Mouse (Mus musculus) heart, adult 2 months (tissue): ENCODE measurements at regions not wholly inside any gene's neighbourhood (a gene's known extent, or its start where the extent isn't known, plus 50 kb on each side); places are given as distances from the start of the nearest gene placed in this dataset.

Experiments used
- DNase-seq, 2 experiments: peaks; one replicate each; pipeline ENCODE4 v3.0.0; 2021
- H3K27ac ChIP-seq: fragments of 200-600 bp; 2 replicates; pipeline ENCODE4 v1.8.1; 2022
- H3K27me3 ChIP-seq: fragments of 200-500 bp; 2 replicates; pipeline ENCODE4 v1.6.1; 2012; ENCODE audit warnings: mild to moderate bottlenecking, low read length, inconsistent platforms, mixed read lengths; ENCODE audit not compliant: control insufficient read depth, insufficient read depth
- H3K36me3 ChIP-seq: fragments of 200-500 bp; 2 replicates; pipeline ENCODE4 v1.6.1; 2012; ENCODE audit warnings: low read length, inconsistent platforms; ENCODE audit not compliant: control insufficient read depth, insufficient read depth
- H3K4me1 ChIP-seq: fragments of 200-500 bp; 2 replicates; pipeline ENCODE4 v1.6.1; 2011; ENCODE audit warnings: low read length; ENCODE audit not compliant: control insufficient read depth, insufficient read depth
- H3K4me3 ChIP-seq: fragments of 200-600 bp; 2 replicates; pipeline ENCODE4 v1.8.1; 2022
- H3K79me2 ChIP-seq: fragments of 200-500 bp; replicated peaks from 2 replicates; pipeline ENCODE4 v1.6.1; 2012; ENCODE audit warnings: mild to moderate bottlenecking, inconsistent platforms, low read length, moderate library complexity, mixed read lengths; ENCODE audit not compliant: control insufficient read depth, insufficient read depth
- H3K9ac ChIP-seq: fragments of 200-500 bp; 2 replicates; pipeline ENCODE4 v1.6.1; 2012; ENCODE audit warnings: low read depth, mild to moderate bottlenecking, control low read depth, inconsistent platforms, low read length, mixed read lengths
- CTCF ChIP-seq: fragments of 200-600 bp; IDR thresholded peaks from 2 replicates; pipeline ENCODE4 v1.8.1; 2022; ENCODE audit warnings: antibody characterized with exemption, mild to moderate bottlenecking, moderate library complexity
- EP300 ChIP-seq: fragments of 200-500 bp; IDR thresholded peaks from 2 replicates; pipeline ENCODE4 v1.6.1; 2011; ENCODE audit warnings: low read depth, low read length, control low read depth; ENCODE audit not compliant: insufficient read depth
- POLR2A ChIP-seq: fragments of 200-500 bp; IDR thresholded peaks from 2 replicates; pipeline ENCODE4 v1.6.1; 2011; ENCODE audit warnings: mild to moderate bottlenecking, low read depth, low read length, control low read depth; ENCODE audit not compliant: insufficient read depth
- whole genome bisulfite sequencing: fragments of 180-500 bp; shearing (Covaris S2); methylation state at CpG from one replicate; pipeline ENCODE4 v1.1.7; 2018; 5-methylcytosine and 5-hydroxymethylcytosine counted together
- intact Hi-C: fragments of 180-260 bp; cut with DNase I; formaldehyde crosslinking; loops from one replicate; pipeline ENCODE4 v1.15.1; 2025

DNA sequence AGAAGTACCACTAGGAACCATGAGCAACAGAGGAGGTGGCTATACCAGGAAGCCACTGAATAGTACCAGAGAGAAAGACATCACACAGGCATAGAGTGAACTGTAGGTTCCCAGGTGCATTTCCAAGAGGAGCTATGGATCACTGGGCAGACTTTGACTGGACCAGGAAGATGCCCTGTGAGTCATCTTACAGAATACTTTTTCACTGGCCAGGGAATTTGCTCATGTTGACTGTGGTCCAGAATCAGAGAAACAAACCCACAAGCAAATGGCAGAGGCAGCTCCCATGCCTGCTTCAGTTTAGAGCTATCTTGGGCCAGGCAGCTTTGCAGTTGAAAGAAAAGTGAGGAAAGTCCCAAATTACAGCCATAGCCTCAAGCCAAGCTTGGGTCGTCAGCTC lies 95.0 kb downstream of the Kcna5 start:
- intact Hi-C loops: no loop called here
- TF ChIP-seq CTCF (no peak), EP300 (no peak), POLR2A (no peak)
- Histone ChIP-seq H3K36me3 (no peaks in the 10 kb centered on the region), H3K27ac (no peak overlapping the region), H3K27me3 (no peaks in the 10 kb centered on the region), H3K9ac (no peak overlapping the region), H3K4me1 (no peaks in the 10 kb centered on the region), H3K79me2 (no peaks in the 10 kb centered on the region), H3K4me3 (no peak overlapping the region)
- no peak for DNase-seq
- 83% methylated on average over 1 of the region's 1 CpGs for WGBS

DNA sequence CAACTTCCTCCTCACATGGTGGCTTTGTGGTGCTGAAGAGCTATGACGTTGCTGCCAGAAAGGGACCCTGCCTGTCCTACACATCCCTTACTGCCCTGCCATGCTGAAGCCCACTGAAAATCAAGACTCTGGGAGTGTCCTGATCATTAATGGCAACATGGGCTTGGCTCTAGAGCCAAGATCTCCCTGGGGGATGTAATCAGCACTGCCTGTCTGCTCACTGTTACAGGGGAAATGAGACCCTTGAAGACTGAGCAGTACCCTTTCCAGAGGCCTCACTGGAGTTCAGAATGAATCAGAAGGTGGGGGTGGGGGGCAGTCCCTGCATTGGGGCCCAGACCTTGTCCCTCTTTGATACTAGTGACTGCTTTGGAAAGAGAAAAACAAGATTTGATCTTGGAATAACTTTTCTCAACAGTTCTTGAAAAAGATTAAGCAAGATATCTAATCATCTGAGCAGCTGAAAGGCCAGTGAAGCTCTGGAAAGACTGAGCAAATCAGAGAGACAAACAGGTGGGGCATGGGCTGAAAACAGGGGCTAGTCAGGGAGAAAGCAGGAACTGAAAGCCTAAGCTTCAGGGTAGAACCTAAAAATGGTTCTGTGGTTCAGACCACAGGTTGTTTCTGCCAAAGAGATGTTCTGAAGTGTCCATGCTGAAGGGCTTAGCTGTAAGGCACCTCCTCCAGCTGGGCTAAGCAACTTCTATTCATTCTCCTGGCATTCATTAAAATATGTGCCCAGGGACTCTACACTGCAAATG lies 97.1 kb downstream of the Kcna5 start:
- Histone ChIP-seq H3K27me3 (no peaks in the 10 kb centered on the region), H3K27ac (no peak overlapping the region), H3K79me2 (no peaks in the 10 kb centered on the region), H3K4me3 (no peak overlapping the region), H3K4me1 (no peaks in the 10 kb centered on the region), H3K36me3 (no peaks in the 10 kb centered on the region), H3K9ac (no peak overlapping the region)
- DNase-seq: no peak
- TF ChIP-seq POLR2A: no peak
- TF ChIP-seq EP300: no peak
- no peak for TF ChIP-seq CTCF
- 41% methylated on average over 1 of the region's 1 CpGs for WGBS
- intact Hi-C loops: no loop called here

DNA sequence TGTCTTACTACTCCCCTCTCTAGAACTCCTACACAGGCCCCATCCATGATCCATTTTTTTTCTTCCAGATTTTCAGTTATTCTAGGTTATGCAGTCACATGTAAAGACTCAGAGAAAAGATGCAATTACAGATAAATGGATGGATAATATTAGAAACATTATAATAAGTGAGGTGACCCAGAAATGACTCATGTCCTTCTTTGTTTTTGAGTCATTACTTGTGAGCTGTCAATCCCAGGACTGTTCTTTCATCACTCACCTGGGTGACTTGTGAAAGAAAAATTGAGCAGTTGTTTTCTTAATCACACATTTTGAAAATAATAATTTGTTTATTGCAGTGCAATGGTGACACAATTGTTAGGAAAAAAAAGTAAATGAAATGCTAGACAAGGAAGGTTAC lies 108.0 kb downstream of the Kcna5 start:
- Histone ChIP-seq H3K4me3 (no peak overlapping the region), H3K79me2 (no peaks in the 10 kb centered on the region), H3K36me3 (no peaks in the 10 kb centered on the region), H3K9ac (no peak overlapping the region), H3K27ac (no peak overlapping the region), H3K27me3 (no peaks in the 10 kb centered on the region), H3K4me1 (no peaks in the 10 kb centered on the region)
- no peak for DNase-seq
- TF ChIP-seq POLR2A (no peak), CTCF (no peak), EP300 (no peak)
- intact Hi-C loops: no loop called here

DNA sequence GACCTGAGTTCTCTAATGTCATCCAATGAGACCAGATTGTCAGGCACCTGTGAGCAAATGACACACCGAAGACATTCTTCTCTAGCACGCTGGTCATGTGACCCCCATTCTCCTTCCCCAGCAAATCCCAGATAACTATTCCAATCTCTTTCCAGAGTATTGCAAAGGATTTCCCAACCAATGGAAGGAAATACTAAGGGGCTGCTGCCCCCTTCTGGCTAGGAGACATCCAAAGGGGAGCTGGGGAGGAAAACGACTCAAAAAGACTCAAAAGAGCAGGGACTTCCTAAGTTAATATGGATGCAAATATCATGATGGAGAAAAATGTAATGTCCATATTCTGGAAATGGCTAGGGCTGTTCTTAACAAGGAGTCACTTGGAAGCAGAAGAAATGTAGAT lies 129.5 kb downstream of the Kcna5 start:
- Histone ChIP-seq H3K79me2 (no peaks in the 10 kb centered on the region), H3K4me3 (no peak overlapping the region), H3K9ac (no peak overlapping the region), H3K27me3 (no peaks in the 10 kb centered on the region), H3K4me1 (peaks cover 10% of the 10 kb centered on the region), H3K36me3 (peaks cover 7% of the 10 kb centered on the region; the same call in 1 of the 2 replicates), H3K27ac (no peak overlapping the region)
- intact Hi-C loops: loop anchor here (1.0 to 10.0 kb wide), 4 partner anchors 238 to 781 kb away; partner anchors contain the start of gene Ntf3
- TF ChIP-seq POLR2A (no peak), CTCF (peak; percentile 83)
- peak; percentile 19 to 56 for DNase-seq
- 19% methylated on average over 3 of the region's 3 CpGs for WGBS

DNA sequence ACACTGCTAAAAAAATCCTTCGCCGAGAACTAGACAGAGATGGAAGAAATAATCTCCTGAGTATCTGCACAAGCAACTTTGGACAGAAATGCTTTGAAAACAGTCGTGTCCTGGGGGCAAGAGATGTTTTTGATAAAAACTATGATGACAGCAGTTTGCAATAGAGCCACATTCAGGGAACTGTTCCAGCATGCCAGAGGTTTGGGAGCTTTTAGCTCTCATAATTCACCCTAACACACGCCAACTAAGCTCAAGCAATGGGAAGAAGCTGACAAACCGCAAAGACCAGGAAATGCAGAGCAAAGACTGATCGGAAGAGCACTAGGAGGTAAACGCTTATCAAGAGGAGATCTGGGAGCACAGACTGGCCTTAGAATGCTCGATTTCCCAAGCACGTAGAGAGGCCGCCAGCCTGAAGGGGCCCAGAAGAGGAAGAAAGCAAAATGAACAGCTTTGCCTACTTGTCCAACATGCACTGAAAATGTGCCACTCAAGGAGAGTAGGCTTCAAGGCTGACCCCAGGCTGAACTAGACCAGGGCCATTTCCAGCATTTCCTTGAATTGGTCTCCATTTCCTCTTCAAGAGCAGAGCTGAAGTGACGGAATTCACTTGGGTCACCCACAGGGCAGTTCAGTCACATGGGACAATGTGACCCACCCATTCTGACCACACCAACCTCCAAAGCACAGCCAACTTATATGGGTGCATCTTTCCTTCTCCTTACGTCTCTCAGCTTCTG lies 130.7 kb downstream of the Kcna5 start:
- Histone ChIP-seq H3K27ac (peak overlapping the region; percentile 72), H3K27me3 (no peaks in the 10 kb centered on the region), H3K36me3 (peaks cover 7% of the 10 kb centered on the region; the same call in 1 of the 2 replicates), H3K9ac (no peak overlapping the region), H3K4me1 (peaks cover 11% of the 10 kb centered on the region), H3K4me3 (no peak overlapping the region), H3K79me2 (no peaks in the 10 kb centered on the region)
- DNase-seq: peak; percentile 21 to 49
- intact Hi-C loops: loop anchor here (1.0 to 10.0 kb wide), 4 partner anchors 237 to 780 kb away; partner anchors contain the start of gene Ntf3
- TF ChIP-seq POLR2A (no peak), EP300 (peak; percentile 56; the same call in 1 of the 2 replicates)
- whole genome bisulfite sequencing: 46% methylated on average over 12 of the region's 12 CpGs

DNA sequence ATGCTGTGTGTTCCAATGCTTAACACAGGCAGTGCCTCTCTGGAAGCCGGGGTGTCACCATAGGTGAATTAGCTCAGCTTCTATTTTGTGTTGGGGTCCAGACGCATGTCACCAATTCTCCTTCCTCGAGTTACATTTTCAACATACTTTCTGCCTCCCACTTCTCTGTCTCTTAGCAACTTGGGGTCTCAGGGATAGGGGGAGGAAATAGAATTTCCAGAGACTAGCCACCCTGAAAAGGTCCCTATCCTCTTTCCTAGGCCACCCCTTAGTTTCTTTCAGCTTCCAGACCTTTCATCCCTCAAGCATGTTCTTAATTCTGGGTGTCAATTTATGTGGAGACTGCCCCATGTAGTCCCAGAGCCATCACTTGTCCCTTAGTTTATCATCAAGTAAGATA lies 135.6 kb downstream of the Kcna5 start:
- TF ChIP-seq POLR2A (no peak), EP300 (no peak), CTCF (no peak)
- Histone ChIP-seq H3K4me1 (peaks cover 6% of the 10 kb centered on the region), H3K79me2 (no peaks in the 10 kb centered on the region), H3K27me3 (no peaks in the 10 kb centered on the region), H3K9ac (no peak overlapping the region), H3K27ac (no peak overlapping the region), H3K36me3 (peaks cover 5% of the 10 kb centered on the region; the same call in 1 of the 2 replicates), H3K4me3 (no peak overlapping the region)
- DNase-seq: no peak
- intact Hi-C loops: no loop called here
- WGBS: 89% methylated on average over 3 of the region's 3 CpGs
